Mouse (Mus musculus) right cerebral cortex, postnatal 36 days (tissue): Measurements from ENCODE around the gene Ets1.

Experiments
- DNase-seq, 2 experiments: peaks; one replicate each; pipeline ENCODE4 v3.0.0; 2022; ENCODE audit warnings: low spot score in 2 of 2, mixed read lengths in 1 of 2

Ets1 gene

DNA sequence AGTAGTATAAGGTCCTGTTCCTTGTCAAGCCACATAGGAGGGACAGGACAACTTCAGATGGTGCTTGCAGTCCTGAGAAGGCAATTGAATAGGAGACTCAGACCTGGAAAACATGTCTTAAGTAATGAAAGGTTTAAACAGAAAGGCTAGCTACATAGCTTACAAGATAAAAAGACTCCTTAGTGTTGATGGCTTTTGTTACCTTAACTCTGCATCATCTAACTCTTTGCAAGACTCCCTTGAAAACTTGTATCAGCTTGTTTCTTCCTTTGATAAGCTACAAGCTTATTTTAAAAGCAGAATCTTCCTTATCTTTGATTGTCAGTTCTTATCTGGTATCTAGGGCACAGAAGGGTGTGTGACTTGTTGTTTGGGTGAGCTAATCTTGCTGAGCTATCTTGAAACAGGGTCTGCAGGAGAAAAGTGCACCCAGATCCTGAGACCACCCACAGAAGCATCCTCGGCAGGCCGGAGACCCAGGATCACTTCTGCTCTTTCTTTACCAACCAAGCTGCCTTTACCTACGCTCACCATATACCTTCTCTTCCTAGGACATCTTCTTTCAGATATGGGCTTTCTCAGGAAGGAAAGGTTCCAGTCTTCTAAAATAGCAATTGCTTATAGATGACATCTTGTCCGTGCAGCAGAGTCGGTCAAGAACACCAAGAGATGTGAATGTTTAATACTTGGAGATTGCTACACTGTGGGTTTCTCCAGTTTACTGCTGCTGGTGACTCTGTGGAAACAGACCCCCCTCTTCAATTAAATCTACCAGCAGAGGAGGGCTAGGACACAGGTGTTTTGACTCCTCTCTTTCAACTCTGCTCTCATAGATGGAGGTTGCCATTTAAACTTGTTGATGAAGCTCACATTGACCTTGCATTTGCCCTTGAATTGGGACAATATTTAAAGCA is 19.2 kb upstream of the Ets1 start:
- no peak for DNase-seq

GRCm38 (mm10) chr9:32617430-32617768 is 18.6 kb upstream of the Ets1 start:
- DNase-seq = no peak

DNA sequence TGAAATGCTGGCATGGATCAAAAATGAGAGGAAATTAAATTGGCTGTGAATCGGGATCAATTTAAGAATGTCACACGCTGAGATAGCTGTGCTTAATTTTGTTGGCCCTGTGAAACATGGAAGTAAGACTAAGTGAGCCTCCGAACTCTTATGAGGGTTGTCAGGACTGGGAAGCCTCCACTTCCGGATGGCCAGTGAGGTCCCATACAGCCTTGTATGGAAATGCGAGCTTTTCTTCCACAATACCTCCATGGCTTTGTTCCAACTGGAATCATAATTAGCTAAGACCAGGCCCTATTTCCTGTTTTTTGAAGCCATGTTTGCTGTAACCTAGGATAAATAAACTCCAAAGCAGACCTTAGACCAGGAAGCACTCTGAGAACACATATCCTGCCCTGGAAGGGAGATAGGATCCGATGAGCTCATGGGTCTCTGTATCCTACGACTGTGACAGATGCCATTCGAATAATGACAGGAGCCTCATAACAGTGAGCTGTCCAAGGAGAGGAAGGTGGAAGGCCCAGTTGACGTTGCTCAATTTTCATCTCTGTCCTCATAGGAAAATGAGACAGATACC is 17.4 kb upstream of the Ets1 start:
- no peak for DNase-seq

DNA sequence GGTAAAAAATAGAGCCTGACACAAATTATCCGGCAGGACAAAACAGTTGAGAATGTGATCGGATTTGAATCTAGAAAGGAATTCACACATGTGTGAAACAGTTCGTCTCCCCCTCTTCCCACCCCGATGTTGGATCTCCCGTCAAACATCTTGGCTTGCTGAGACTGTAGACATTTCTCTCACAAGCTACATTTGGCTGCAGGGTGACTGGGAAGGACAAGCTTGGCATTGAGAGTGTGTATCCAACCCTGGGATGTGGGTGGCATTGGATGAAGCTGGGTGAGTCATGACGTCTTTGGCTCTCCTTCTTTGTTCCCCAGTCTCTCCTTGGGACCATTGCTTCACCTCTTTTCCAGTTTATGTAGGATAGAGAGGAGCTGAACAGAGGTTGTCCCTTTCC is 16.4 kb upstream of the Ets1 start:
- DNase-seq = no peak

GRCm38 (mm10) chr9:32620446-32620845 is 15.6 kb upstream of the Ets1 start:
- no peak for DNase-seq

- no peak for DNase-seq
Measured at GRCm38 (mm10) chr9:32629385-32629981, 6.5 kb upstream of the Ets1 start.

DNA sequence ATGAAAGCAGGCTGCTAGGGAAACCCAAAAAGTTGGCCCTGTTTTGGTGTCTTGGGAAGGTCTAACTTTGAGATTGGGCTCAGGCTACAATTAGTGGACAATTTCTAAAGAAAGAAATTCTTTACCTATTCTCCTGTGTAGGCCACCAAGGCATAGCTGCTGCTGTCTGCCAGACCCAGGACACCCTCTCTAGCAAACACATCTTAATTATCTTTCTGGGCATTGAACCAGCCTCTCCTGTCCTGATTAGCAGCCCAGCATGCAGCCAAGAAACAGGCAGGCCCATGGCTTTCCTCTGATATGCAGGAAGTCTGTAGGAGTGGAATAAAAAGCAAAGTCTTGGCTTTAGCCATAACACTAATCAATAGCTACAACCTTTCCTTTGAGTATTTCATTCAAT is 4.7 kb upstream of the Ets1 start:
- DNase-seq = no peak

GRCm38 (mm10) chr9:32632237-32632636 is 3.8 kb upstream of the Ets1 start:
- DNase-seq = no peak

GRCm38 (mm10) chr9:32644981-32645380 is 9.0 kb downstream of the Ets1 start:
- DNase-seq = no peak

DNA sequence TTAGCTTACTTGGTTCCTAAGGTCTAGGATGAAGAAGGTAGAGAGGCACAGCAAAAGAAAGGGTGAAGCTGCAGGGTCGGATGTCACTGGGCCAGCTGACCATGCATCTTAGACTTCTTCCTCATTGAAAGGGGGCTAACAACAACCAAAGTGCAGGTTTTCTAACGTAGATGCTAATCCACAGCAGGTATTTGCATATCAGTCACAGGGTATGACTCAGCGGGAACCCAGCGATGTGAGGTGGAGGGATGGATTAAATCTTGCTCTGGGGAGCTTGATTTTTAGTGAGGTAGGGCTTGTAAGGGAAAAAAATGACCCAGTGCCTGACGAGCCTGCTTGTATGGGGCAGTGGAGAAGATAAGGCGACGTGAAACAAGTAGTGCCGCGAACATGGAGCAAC is 9.5 kb downstream of the Ets1 start:
- no peak for DNase-seq

DNA sequence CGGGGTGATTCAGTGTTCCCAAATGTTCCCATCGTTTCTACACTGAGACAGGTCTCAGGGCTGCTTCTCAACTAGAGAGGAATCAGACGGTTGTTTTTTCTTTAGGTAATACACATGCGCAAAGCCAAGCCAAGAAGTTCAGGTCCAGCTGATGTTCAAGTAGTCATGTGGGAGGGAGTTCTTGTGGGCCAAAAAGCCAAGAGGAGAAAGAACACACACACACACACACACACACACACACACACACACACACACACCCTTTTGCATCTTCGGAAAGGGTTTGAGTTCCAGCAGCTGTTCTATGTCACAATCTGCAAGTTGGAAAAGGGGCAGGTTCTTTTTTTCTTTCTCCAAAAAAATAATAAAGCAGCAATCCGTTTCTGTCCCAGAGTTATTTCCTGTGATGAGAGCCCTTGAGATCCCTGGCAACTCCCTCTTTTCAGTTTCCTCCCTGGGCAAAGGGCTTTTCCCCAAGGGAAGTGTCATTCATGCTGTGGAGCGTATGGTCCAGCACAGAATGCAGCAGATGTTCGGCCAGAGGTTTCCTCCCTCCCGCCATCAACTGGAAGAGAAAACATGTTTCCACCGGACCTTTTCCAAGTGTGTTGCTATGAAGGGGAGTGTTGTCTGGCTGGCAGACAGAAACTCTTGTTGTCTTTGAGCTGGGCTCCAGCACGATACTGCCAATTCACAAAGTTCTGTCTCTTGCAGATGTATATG is 10.7 kb downstream of the Ets1 start:
- DNase-seq = no peak

DNA sequence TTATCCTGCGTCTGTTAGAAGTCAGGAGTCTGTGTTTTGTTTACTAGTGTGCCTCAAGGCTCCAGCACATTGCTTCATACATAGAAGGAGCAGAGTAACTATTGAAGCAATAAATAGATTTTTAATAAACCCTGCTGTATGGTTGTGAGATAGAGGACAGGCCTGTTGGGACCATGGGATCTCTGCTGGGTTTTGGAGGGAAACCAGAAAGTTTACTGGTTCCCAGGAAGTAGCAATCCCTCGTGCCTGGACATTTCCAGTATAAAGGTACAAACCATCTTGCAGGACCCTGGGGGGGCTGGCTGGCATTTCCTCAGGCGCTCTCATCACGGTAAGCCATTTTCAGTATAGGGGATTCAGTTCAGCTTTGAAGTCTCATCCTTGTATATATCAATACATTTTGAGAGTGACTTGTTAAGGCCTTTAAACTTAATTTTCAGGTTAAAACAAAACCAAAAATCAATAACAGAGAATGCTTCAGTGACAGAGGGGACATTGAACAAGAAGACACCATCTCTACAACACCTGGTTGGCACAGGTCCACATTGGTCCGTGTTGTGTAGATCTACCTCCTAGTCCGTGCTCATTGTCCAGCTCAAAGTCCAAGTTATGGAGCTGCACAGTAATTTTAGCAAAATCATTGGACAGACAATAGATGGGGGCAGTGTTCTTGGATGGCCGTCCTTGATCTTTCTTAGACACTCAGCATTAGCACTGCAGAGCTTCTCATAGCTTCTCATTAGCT is 11.7 kb downstream of the Ets1 start:
- no peak for DNase-seq

GRCm38 (mm10) chr9:32648286-32648685 is 12.3 kb downstream of the Ets1 start:
- no peak for DNase-seq

DNA sequence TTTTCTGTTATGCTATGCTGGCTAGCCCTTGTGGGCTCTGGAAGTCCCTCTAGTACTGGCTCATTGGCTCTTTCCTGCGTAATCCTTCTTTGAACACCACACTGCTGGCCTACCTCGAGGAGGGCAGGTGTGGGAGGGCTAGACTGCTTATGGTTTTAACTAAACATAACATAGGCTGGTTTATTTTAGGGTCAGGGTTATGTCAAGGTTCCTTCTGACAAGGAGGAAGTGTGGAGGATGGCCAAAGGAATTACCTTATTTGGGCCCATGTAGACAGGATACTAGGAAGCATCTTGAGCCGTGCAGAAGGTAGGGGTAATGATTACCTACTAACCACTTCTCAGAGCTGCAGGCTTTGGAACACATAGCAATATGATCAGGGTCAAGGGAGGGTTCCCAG is 14.7 kb downstream of the Ets1 start:
- no peak for DNase-seq

DNA sequence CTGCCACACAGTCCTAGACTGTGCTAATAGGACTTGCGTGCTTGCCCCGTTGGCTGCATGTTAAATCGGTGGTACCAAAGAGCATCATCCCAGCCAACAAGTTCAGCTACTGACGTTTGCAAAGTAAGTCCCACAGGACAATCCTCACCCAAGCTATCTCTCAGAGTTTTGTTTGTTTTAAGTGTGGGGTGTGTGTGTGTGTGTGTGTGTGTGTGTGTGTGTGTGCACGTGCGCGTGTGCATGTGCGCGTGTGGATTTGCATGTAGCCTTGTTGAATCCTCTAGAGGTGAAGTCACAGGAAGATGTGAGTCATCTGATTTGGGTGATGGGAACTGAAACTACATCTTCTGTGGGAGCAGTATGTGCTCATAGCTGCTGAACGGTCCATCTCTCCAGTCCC is 16.1 kb downstream of the Ets1 start:
- no peak for DNase-seq

DNA sequence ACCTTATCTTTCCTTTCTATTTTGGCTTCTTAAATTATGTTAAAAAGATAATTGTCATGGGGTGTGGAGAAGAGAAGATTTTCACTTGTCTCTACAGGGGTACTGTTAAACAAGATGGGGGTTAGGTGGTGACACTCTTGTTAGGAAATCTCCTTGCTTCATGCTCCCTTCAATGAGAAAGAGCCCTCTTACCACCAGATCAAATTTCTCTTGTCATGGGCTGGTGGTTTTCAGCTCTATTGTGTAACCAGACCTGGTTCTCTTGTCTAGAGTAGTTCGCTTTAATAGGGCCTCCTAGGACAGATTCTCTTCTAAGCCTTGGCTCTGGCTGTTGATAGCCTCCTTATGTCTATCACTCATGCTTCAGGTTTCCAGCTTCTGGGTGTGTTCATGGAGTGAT is 18.3 kb downstream of the Ets1 start:
- no peak for DNase-seq

DNA sequence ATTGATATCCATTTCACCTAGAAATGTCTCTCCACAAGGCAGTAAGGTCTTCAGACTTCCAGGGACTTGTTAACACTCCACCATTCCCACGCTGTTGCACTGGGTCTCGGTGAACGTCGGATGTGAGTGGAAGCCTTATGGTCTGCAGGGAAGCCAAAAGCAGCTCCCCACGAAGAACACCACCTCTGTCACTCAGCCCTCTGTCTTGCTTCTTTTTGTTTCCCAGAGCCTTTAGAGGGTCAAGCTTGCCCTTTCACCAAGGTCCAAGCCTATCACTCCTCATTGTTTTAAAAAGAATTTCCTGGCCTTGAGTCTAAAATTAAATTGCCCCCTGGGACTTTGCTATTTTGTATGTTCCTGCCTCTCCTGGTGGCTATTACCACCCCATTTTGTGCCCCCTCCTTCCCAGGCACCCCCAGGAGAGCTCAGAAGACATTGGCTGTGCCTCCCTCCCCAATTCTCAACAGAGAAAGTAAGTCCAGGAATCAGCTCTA is 20.4 kb downstream of the Ets1 start:
- DNase-seq = no peak

GRCm38 (mm10) chr9:32657124-32657523 is 21.1 kb downstream of the Ets1 start:
- no peak for DNase-seq

- DNase-seq = no peak
Measured at GRCm38 (mm10) chr9:32660406-32660960, 24.5 kb downstream of the Ets1 start.

- no peak for DNase-seq
Measured at GRCm38 (mm10) chr9:32661071-32661470, 25.1 kb downstream of the Ets1 start.

DNA sequence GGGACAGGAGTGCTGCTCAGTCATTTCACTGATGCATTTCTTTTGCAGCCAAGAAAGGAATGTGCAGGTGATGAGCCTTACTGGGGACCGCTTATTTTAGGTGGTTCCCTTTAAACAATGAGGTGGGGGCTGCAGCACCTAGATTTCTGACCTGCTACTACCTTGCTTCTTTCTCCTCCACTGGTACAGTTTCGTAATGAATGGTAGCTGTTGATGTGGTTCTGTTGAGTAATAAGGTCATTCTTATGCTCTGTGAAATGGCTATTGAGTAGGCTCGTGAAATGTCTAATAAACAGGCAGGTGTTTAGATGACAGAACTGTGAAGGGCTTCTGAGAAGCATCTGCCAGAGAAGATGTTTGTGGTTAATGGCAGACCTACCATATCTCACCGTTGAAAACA is 25.5 kb downstream of the Ets1 start:
- no peak for DNase-seq
